Mouse (Mus musculus): ENCODE measurements around the gene Dnajb5.
A peak's percentile ranks its signal among the peaks of the same experiment; 100 is the strongest.

Gene Dnajb5

GRCm38 (mm10) chr4:42945043-42945442 is 4.6 kb upstream of the Dnajb5 start:
- no peak for DNase-seq

GRCm38 (mm10) chr4:42945445-42945844 is 4.2 kb upstream of the Dnajb5 start:
- DNase-seq: no peak

DNA sequence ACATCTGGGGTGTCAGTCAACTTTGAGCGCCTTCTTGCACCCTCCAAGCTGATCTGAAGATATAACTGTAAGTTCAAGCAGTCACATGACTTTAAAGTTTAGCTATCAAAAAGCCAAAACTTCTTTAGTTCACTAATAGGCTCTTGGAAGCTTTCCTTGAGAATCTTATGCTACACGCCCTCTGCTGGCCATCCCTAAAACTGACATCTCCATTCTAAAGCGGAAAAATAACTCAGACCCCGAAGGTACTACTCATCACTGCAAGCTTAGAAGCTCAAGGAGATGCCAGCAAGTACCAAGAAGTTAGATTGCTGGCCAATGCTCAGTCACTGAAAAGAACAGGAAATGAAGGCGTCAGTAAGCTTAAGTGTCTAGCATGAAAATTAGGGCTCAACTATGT is 3.7 kb upstream of the Dnajb5 start:
- peak; percentile 51 for DNase-seq

DNA sequence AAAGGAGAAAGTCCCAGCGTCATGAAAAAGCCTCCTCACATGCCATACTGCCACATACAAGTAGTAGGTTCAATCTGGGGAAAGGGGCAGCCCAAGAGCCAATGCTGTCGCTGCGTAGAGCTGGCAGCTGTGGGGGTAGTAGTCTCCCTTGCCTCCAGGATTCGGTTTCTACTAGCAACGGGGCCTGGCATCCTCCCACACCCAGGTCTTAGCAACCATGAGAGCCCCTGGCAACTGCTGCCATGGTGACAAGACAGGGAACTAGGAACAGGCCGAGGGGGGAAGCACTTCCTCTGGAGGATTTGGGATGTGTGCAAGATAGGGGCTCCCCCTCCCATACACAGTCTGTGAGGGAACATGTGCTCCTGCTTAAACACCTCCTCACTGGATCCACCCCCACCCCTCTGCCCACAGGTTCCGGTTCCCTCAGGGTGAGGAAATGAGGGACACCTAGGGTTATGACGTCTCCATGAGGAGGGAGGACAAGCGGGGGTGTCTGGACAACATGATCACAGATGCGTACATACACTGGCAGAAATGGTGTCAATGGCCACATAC is 2.8 kb upstream of the Dnajb5 start:
- DNase-seq: no peak

DNA sequence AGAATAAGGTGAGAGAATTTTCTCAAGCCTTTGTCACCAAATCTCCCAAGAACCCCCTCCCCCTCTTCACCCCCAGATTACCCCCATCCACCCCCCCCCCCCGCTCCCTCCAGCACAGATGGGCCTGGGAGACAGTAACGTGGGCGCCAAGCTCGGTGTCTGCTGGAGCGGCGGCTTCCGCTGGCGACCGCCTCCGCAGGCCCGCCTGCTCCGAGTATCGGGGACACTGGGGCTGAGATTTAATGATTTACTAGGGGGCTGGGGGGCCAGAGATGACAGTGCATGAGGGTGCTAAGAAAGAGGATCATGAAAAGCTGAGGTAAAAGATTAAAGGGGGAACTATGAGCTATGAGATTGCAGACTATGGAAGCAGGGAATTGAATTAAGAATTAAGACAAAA is 1.1 kb upstream of the Dnajb5 start:
- DNase-seq: no peak

GRCm38 (mm10) chr4:42949051-42949675 is 451 bp upstream of the Dnajb5 start:
- DNase-seq: no peak

GRCm38 (mm10) chr4:42950065-42950558 is 498 bp downstream of the Dnajb5 start:
- DNase-seq: peak; percentile 95

DNA sequence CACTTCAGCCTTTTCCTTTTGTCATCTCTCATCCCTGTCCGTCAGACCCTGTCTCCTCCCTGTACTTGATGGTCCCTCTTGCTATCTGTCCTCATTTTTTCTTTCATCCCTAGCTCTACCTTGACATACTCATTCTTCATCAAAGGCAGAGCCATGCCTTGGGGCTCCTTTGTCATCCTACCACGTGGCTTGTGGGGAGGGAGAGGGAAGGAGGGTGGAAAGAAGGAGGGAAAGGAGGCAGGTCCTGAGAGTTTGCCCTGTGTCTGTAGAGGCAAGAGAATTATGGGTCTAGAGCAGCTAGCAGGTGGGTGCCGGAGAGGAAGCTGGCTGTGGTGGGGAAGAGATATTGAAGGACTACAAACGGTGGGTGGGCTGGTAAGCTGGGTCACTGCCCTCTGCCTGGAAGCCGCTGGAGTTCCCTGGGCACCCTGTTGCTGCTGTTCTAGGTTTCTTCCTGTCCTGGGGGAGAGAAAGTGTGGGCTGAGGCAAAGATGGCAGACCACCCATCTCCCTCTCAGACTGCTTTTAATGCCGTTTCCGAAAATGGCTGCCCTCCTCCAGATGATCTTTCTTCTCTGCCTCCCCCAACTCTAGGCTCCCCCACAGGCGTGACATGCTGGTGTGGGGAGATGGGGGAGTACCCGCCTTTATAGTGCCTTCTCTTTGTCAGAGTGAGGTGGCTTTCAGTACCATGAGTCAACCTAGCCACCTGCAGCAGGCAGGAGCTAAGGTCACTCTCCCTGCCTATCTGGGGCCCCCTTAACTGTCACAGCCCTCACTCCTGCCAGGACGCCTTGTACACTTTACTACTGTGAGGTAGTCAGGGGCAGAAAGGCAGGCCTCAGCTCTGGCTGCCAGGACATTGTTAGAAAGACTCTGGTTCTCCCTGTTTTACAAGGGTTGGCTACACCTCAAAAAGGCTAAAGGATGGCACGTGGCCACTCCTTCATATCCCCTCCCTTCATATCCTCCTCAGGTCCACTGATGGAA is 1.9 kb downstream of the Dnajb5 start:
- DNase-seq: no peak

- DNase-seq: no peak
Observed at GRCm38 (mm10) chr4:42952563-42952962, 2.9 kb downstream of the Dnajb5 start.

GRCm38 (mm10) chr4:42953435-42954094 is 4.0 kb downstream of the Dnajb5 start:
- no peak for DNase-seq

DNA sequence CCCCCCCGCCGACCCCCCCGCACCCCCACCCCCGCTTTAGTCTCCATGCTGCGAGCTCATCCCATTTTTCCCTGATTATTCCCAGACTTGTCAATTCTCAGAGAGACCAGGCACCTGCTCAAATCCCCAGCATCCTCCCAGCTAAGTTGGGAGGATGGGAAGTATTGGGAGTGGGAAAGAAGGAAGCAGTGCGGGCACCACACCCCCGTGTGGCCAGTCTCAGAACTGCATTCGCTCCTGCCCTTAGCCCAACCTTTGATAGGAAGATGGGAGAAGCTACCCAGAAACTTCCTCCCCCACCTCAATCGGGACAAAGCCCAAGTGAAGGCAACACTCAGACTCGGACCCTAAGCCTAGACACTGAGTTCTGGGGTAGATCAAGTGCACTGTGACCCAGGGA is 4.7 kb downstream of the Dnajb5 start:
- DNase-seq: peak; percentile 56

DNA sequence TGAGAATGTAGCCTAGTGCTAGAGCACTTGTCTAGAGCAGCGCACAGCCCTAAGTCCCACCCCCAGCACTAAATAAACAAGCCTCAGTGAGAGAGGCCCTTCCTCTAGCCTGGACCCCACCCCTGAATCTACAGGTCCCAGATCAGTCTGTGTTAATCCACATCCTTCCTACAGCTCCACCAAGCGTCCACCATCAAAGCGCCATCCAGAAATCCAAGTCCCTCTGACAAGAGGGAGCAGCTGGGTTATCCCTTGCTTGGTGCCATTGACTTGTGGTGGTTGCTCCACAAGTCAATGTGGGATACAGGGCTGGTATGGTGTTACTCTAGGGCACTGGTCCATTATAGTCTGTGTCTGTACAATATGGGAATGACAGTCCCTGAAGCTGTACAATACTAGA is 5.6 kb downstream of the Dnajb5 start:
- DNase-seq: no peak

DNA sequence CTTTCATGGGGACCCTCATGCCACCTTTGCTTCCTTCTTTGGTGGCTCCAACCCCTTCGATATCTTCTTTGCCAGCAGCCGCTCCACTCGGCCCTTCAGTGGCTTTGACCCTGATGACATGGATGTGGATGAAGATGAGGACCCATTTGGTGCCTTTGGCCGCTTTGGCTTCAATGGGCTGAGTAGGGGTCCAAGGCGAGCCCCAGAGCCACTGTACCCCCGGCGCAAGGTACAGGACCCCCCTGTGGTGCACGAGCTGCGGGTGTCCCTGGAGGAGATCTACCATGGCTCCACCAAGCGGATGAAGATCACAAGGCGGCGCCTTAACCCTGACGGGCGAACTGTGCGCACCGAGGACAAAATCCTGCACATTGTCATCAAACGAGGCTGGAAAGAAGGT is 7.0 kb downstream of the Dnajb5 start:
- no peak for DNase-seq

GRCm38 (mm10) chr4:42957306-42957705 is 7.7 kb downstream of the Dnajb5 start:
- DNase-seq: no peak

DNA sequence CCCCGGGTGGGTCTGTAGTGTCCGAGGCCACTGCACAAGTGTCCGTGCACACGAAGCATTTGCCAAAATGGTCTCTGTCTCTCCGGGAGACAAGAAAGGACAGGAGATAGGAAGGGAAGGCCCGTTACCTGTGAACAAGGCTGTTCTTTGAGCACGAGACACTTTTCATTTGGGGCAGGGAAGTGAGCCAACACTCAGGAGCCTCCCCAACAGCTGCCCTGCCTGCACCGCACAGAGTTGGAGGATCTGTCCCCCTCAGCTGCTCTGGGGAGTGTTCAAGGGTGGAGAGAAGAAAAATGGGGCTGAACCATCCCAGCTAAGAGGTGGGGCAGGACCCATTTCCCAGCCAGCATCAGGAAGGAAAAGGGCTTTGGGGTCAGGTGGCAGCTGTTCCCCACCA is 8.4 kb downstream of the Dnajb5 start:
- no peak for DNase-seq

GRCm38 (mm10) chr4:42958942-42959341 is 9.3 kb downstream of the Dnajb5 start:
- DNase-seq: no peak

GRCm38 (mm10) chr4:42959382-42959781 is 9.8 kb downstream of the Dnajb5 start:
- DNase-seq: no peak

GRCm38 (mm10) chr4:42961592-42961991 is 12.0 kb downstream of the Dnajb5 start:
- DNase-seq: peak; percentile 69

GRCm38 (mm10) chr4:42963480-42963879 is 13.9 kb downstream of the Dnajb5 start:
- peak; percentile 40 for DNase-seq

GRCm38 (mm10) chr4:42965039-42965719 is 15.6 kb downstream of the Dnajb5 start:
- peak; percentile 51 for DNase-seq

- no peak for DNase-seq
Observed at GRCm38 (mm10) chr4:42969304-42969703, 19.7 kb downstream of the Dnajb5 start, which contains the start of gene 1700022I11Rik. TSS of gene 1700022I11Rik (plus strand) at chr4:42969604.

DNA sequence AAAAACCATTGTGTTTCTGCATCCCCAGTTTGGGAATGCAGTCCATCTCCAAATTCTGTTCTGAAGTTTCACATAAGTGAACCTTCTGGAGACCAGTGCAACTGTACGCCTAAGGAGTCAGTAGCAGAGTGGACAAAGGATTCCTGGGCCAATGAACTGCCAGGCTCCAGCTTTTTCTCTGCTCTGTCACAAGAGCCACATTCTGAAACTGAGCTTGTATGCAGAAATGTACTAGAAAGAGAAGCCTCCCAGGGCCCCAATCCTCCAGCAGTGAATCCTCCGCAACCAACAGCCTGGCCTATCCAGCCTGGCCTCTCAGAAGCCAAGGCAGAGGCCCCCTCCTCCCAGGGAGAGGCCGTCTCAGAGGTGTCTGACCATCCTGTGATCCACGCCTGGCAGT is 23.3 kb downstream of the Dnajb5 start:
- no peak for DNase-seq

Data from thymus, postnatal 14 days (tissue).